Mouse (Mus musculus) thymus, adult 2 months (tissue): ENCODE results near the gene Ccdc86. TPM values are rescaled to one million over a fixed set of nuclear protein-coding genes. Genes with fewer than 3 reads are reported as not detected.

Source experiments
- DNase-seq: peaks from one replicate; pipeline ENCODE4 v3.0.0; 2021
- H3K27ac ChIP-seq: fragments of 200-500 bp; 2 replicates; pipeline ENCODE4 v1.5.1; 2012; ENCODE audit warnings: low read length, control low read depth; ENCODE audit not compliant: control insufficient read depth, insufficient read depth
- H3K27me3 ChIP-seq: fragments of 200-500 bp; 2 replicates; pipeline ENCODE4 v1.6.1; 2012; ENCODE audit warnings: mild to moderate bottlenecking, low read length, moderate library complexity, mixed read lengths; ENCODE audit not compliant: control insufficient read depth, insufficient read depth
- H3K36me3 ChIP-seq: fragments of 200-500 bp; 2 replicates; pipeline ENCODE4 v1.6.1; 2012; ENCODE audit warnings: mild to moderate bottlenecking, low read length, moderate library complexity; ENCODE audit not compliant: control insufficient read depth, insufficient read depth
- H3K4me1 ChIP-seq: fragments of 200-500 bp; replicated peaks from 2 replicates; pipeline ENCODE4 v1.6.1; 2012; ENCODE audit warnings: low read length; ENCODE audit not compliant: control insufficient read depth, insufficient read depth
- H3K4me3 ChIP-seq: fragments of 200-500 bp; 2 replicates; pipeline ENCODE4 v1.5.1; 2012; ENCODE audit warnings: mild to moderate bottlenecking, low read length, control low read depth, moderate library complexity; ENCODE audit not compliant: control insufficient read depth, insufficient read depth
- CTCF ChIP-seq: fragments of 200-500 bp; IDR thresholded peaks from 2 replicates; pipeline ENCODE4 v1.5.1; 2012; ENCODE audit warnings: mild to moderate bottlenecking, control low read depth, low read length, moderate library complexity, borderline replicate concordance; ENCODE audit not compliant: control insufficient read depth, poor library complexity, insufficient read depth; ENCODE audit errors: extremely low read depth
- POLR2A ChIP-seq: fragments of 200-500 bp; IDR thresholded peaks from 2 replicates; pipeline ENCODE4 v1.6.1; 2012; ENCODE audit warnings: mild to moderate bottlenecking, low read length, control low read depth, moderate library complexity; ENCODE audit not compliant: control insufficient read depth, poor library complexity, insufficient read depth; ENCODE audit errors: extremely low read depth
- WGBS: fragments of 180-500 bp; shearing (Covaris S2); methylation state at CpG from one replicate; pipeline ENCODE4 v1.1.7; 2018; 5-methylcytosine and 5-hydroxymethylcytosine counted together
- polyA plus RNA-seq: library from polyadenylated mRNA; depleted of rRNA; stranded (reverse); fragments of >200 nt; gene quantifications from 2 replicates; pipeline ENCODE4 v1.2.3, GENCODE M21; 2012

Ccdc86 gene
- polyA plus RNA-seq, 1 experiment, result 5.8 TPM

- Histone ChIP-seq H3K36me3 (no peaks in the 10 kb centered on the region), H3K27ac (no peak overlapping the region), H3K4me3 (no peak overlapping the region), H3K27me3 (no peaks in the 10 kb centered on the region; the same call in 1 of the 2 replicates), H3K4me1 (peaks cover 17% of the 10 kb centered on the region)
- TF ChIP-seq POLR2A, result no peak
- TF ChIP-seq CTCF, result no peak
- 72% methylated on average over 3 of the region's 3 CpGs for WGBS
- DNase-seq, result no peak
Measured at GRCm38 (mm10) chr19:10943955-10944354, 5.1 kb downstream of the Ccdc86 start.

GRCm38 (mm10) chr19:10940801-10941457 is 8.1 kb downstream of the Ccdc86 start:
- Histone ChIP-seq H3K27me3 (no peaks in the 10 kb centered on the region; the same call in 1 of the 2 replicates), H3K4me3 (no peak overlapping the region)
- 76% methylated on average over 40 of the region's 40 CpGs for WGBS

GRCm38 (mm10) chr19:10940097-10940800 is 8.8 kb downstream of the Ccdc86 start:
- TF ChIP-seq POLR2A (no peak), CTCF (peak; percentile 83)
- H3K27ac ChIP-seq, result no peak overlapping the region
- 0 out of 2 replicates have a peak, but pooled peaks cover 7% of the 10 kb centered on the region for H3K4me1 ChIP-seq
- H3K36me3 ChIP-seq, result no peaks in the 10 kb centered on the region
- peak; percentile 60 for DNase-seq
- WGBS, result 39% methylated on average over 37 of the region's 37 CpGs
- no peaks in the 10 kb centered on the region; the same call in 1 of the 2 replicates for H3K27me3 ChIP-seq
- H3K4me3 ChIP-seq, result no peak overlapping the region

More at GRCm38 (mm10) chr19:10940801-10941457, 8.1 kb downstream of the Ccdc86 start:
- Histone ChIP-seq H3K27ac (no peak overlapping the region), H3K4me1 (0 out of 2 replicates have a peak, but pooled peaks cover 7% of the 10 kb centered on the region), H3K36me3 (no peaks in the 10 kb centered on the region)
- no peak for DNase-seq
- no peak for TF ChIP-seq POLR2A

GRCm38 (mm10) chr19:10938771-10939170 is 10.3 kb downstream of the Ccdc86 start:
- Histone ChIP-seq H3K36me3 (no peaks in the 10 kb centered on the region), H3K27me3 (no peaks in the 10 kb centered on the region), H3K4me3 (no peak overlapping the region), H3K27ac (no peak overlapping the region), H3K4me1 (0 out of 2 replicates have a peak, but pooled peaks cover 7% of the 10 kb centered on the region)
- TF ChIP-seq CTCF, result no peak
- no peak for TF ChIP-seq POLR2A
- no peak for DNase-seq
- 82% methylated on average over 3 of the region's 3 CpGs for WGBS

- 0 out of 2 replicates have a peak, but pooled peaks cover 7% of the 10 kb centered on the region for H3K4me1 ChIP-seq
Measured at GRCm38 (mm10) chr19:10937110-10937563, 11.9 kb downstream of the Ccdc86 start, which contains the start of gene Ptgdr2. Ptgdr2 (plus strand) TSS chr19:10937160.

GRCm38 (mm10) chr19:10936077-10936476 is 13.0 kb downstream of the Ccdc86 start:
- WGBS, result 97% methylated on average over 5 of the region's 5 CpGs
- H3K27ac ChIP-seq, result no peak overlapping the region
- no peak for DNase-seq
- H3K4me3 ChIP-seq, result no peak overlapping the region
- H3K36me3 ChIP-seq, result no peaks in the 10 kb centered on the region
- 0 out of 2 replicates have a peak, but pooled peaks cover 7% of the 10 kb centered on the region for H3K4me1 ChIP-seq
- H3K27me3 ChIP-seq, result no peaks in the 10 kb centered on the region
- no peak for TF ChIP-seq CTCF
- TF ChIP-seq POLR2A, result no peak

More at GRCm38 (mm10) chr19:10937110-10937563, 11.9 kb downstream of the Ccdc86 start, which contains the start of gene Ptgdr2:
- Histone ChIP-seq H3K27ac (no peak within 1 kb of the TSS), H3K4me3 (no peak within 1 kb of the TSS), H3K36me3 (no peaks in the 10 kb centered on the region), H3K27me3 (no peaks in the 10 kb centered on the region)
- DNase-seq, result no peak
- 42% methylated on average over 5 of the region's 5 CpGs for WGBS
- no peak for TF ChIP-seq POLR2A
- TF ChIP-seq CTCF, result no peak
